Mouse (Mus musculus): ENCODE results near the gene Abca13. TPM values are rescaled to one million over a fixed set of nuclear protein-coding genes. Genes with fewer than 3 reads are reported as not detected.

Gene Abca13
- polyA plus RNA-seq, 1 experiment from 2014 or later = 0.15 TPM

DNA sequence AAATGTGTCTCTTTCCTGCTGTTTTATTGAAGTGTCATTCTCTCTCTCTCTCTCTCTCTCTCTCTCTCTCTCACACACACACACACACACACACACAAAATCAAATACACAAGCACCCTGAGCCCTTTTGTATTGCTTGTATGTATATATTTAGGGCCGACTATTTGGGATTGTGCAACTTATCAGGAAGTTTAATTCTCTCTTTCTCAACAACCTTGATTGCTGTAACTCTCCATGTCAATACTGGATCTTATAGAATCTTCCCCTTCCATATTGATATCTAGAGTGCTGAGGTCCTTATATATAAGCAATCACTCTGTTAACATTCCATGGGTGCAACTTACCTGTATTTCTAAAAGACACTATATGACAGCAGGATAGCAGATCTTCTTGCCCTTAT is 433.0 kb downstream of the Abca13 start:
- Histone ChIP-seq H3K4me1 (ENCODE audit: control insufficient read depth, insufficient read depth, low read length) (no peaks in the 10 kb centered on the region), H3K4me2 (ENCODE audit: low read depth, low read length) (no peak overlapping the region), H3K36me3 (ENCODE audit: control insufficient read depth, insufficient read depth, low read length) (no peaks in the 10 kb centered on the region), H3K9me3 (replicated peaks; ENCODE audit: control insufficient read depth, low read length) (no peaks in the 10 kb centered on the region), H3K4me3 (replicated peaks; ENCODE audit: low read length) (no peak overlapping the region), H3K9ac (ENCODE audit: low read length) (no peak overlapping the region), H3K27me3 (ENCODE audit: control insufficient read depth, insufficient read depth, low read length) (no peaks in the 10 kb centered on the region), H3K27ac (ENCODE audit: low read length) (no peak overlapping the region)
- 72% methylated on average over 1 of the region's 1 CpGs for WGBS
- ATAC-seq (ENCODE audit: insufficient read depth, low FRiP score) = no peak

DNA sequence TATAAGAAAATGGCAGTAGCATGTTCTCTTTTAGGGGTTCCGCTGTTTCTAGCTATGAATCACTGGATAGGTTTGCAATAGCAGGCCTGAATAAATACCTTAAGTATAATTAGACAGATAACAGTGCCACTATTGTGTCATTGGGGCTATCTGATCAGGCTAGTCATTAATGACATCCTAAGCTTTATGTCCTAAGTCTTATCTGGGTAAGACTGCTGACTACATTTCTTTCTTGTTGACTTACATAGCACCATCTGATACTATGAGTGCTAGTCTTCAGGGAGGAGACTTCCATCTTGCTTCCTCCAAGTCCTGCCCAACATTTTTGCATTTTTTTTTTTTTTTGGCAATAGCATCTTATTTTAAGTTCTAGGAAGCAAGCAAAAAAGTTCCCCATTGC is 434.1 kb downstream of the Abca13 start:
- Histone ChIP-seq H3K9me3 (replicated peaks; ENCODE audit: control insufficient read depth, low read length) (no peaks in the 10 kb centered on the region), H3K9ac (ENCODE audit: low read length) (no peak overlapping the region), H3K36me3 (ENCODE audit: control insufficient read depth, insufficient read depth, low read length) (no peaks in the 10 kb centered on the region), H3K4me1 (ENCODE audit: control insufficient read depth, insufficient read depth, low read length) (no peaks in the 10 kb centered on the region), H3K4me2 (ENCODE audit: low read depth, low read length) (no peak overlapping the region), H3K27ac (ENCODE audit: low read length) (no peak overlapping the region), H3K27me3 (ENCODE audit: control insufficient read depth, insufficient read depth, low read length) (no peaks in the 10 kb centered on the region), H3K4me3 (replicated peaks; ENCODE audit: low read length) (no peak overlapping the region)
- WGBS = 89% methylated on average over 1 of the region's 1 CpGs
- ATAC-seq (ENCODE audit: insufficient read depth, low FRiP score) = no peak

GRCm38 (mm10) chr11:9647272-9647671 is 455.5 kb downstream of the Abca13 start:
- WGBS = 63% methylated on average over 3 of the region's 3 CpGs
- Histone ChIP-seq H3K27me3 (ENCODE audit: control insufficient read depth, insufficient read depth, low read length) (no peaks in the 10 kb centered on the region), H3K9ac (ENCODE audit: low read length) (no peak overlapping the region), H3K9me3 (replicated peaks; ENCODE audit: control insufficient read depth, low read length) (no peaks in the 10 kb centered on the region), H3K36me3 (ENCODE audit: control insufficient read depth, insufficient read depth, low read length) (no peaks in the 10 kb centered on the region), H3K27ac (ENCODE audit: low read length) (no peak overlapping the region), H3K4me1 (ENCODE audit: control insufficient read depth, insufficient read depth, low read length) (no peaks in the 10 kb centered on the region), H3K4me3 (replicated peaks; ENCODE audit: low read length) (no peak overlapping the region), H3K4me2 (ENCODE audit: low read depth, low read length) (no peak overlapping the region)
- no peak for ATAC-seq (ENCODE audit: insufficient read depth, low FRiP score)

DNA sequence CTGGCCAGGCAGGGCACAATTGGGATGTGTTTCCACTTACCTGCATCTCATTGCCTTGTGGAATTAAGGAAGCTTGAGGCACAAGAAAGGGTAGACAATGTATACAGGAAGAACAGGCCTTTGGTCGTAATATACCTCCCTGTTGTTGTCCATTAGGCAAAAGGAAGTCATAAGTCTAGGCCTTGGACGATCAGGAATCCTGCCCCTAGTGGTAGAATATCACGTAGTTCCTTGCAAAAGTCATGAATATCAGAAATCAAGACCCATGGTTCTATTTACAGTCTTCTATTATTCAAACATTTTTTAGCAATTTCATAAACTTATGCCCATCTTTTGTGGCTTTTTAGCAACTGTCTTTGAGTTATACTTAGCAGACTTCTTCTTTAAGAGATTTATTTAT is 456.2 kb downstream of the Abca13 start:
- no peak overlapping the region for H3K9ac ChIP-seq (ENCODE audit: low read length)
- H3K27me3 ChIP-seq (ENCODE audit: control insufficient read depth, insufficient read depth, low read length) = no peaks in the 10 kb centered on the region
- H3K9me3 ChIP-seq (replicated peaks; ENCODE audit: control insufficient read depth, low read length) = no peaks in the 10 kb centered on the region
- H3K4me3 ChIP-seq (replicated peaks; ENCODE audit: low read length) = no peak overlapping the region
- H3K4me2 ChIP-seq (ENCODE audit: low read depth, low read length) = no peak overlapping the region
- no peaks in the 10 kb centered on the region for H3K36me3 ChIP-seq (ENCODE audit: control insufficient read depth, insufficient read depth, low read length)
- no peaks in the 10 kb centered on the region for H3K4me1 ChIP-seq (ENCODE audit: control insufficient read depth, insufficient read depth, low read length)
- no peak overlapping the region for H3K27ac ChIP-seq (ENCODE audit: low read length)
- ATAC-seq (ENCODE audit: insufficient read depth, low FRiP score) = no peak
- 53% methylated on average over 3 of the region's 3 CpGs for WGBS

- H3K36me3 ChIP-seq (ENCODE audit: control insufficient read depth, insufficient read depth, low read length) = no peaks in the 10 kb centered on the region
- H3K27ac ChIP-seq (ENCODE audit: low read length) = no peak overlapping the region
- no peaks in the 10 kb centered on the region for H3K9me3 ChIP-seq (replicated peaks; ENCODE audit: control insufficient read depth, low read length)
- no peaks in the 10 kb centered on the region for H3K4me1 ChIP-seq (ENCODE audit: control insufficient read depth, insufficient read depth, low read length)
- no peak overlapping the region for H3K9ac ChIP-seq (ENCODE audit: low read length)
- no peak overlapping the region for H3K4me2 ChIP-seq (ENCODE audit: low read depth, low read length)
- WGBS = 62% methylated on average over 3 of the region's 3 CpGs
- no peaks in the 10 kb centered on the region for H3K27me3 ChIP-seq (ENCODE audit: control insufficient read depth, insufficient read depth, low read length)
- no peak overlapping the region for H3K4me3 ChIP-seq (replicated peaks; ENCODE audit: low read length)
- no peak for ATAC-seq (ENCODE audit: insufficient read depth, low FRiP score)
These were observed 475.0 kb downstream of the Abca13 start for GRCm38 (mm10) chr11:9666648-9667255.

GRCm38 (mm10) chr11:9669430-9669829 is 477.7 kb downstream of the Abca13 start:
- Histone ChIP-seq H3K9ac (ENCODE audit: low read length) (no peak overlapping the region), H3K9me3 (replicated peaks; ENCODE audit: control insufficient read depth, low read length) (no peaks in the 10 kb centered on the region), H3K36me3 (ENCODE audit: control insufficient read depth, insufficient read depth, low read length) (no peaks in the 10 kb centered on the region), H3K4me1 (ENCODE audit: control insufficient read depth, insufficient read depth, low read length) (no peaks in the 10 kb centered on the region), H3K27ac (ENCODE audit: low read length) (no peak overlapping the region), H3K4me2 (ENCODE audit: low read depth, low read length) (no peak overlapping the region), H3K4me3 (replicated peaks; ENCODE audit: low read length) (no peak overlapping the region), H3K27me3 (ENCODE audit: control insufficient read depth, insufficient read depth, low read length) (no peaks in the 10 kb centered on the region)
- 71% methylated on average over 1 of the region's 1 CpGs for WGBS
- no peak for ATAC-seq (ENCODE audit: insufficient read depth, low FRiP score)

GRCm38 (mm10) chr11:9684952-9685351 is 493.2 kb downstream of the Abca13 start:
- Histone ChIP-seq H3K4me3 (replicated peaks; ENCODE audit: low read length) (no peak overlapping the region), H3K4me2 (ENCODE audit: low read depth, low read length) (no peak overlapping the region), H3K9me3 (replicated peaks; ENCODE audit: control insufficient read depth, low read length) (no peaks in the 10 kb centered on the region), H3K9ac (ENCODE audit: low read length) (no peak overlapping the region), H3K27ac (ENCODE audit: low read length) (no peak overlapping the region), H3K27me3 (ENCODE audit: control insufficient read depth, insufficient read depth, low read length) (no peaks in the 10 kb centered on the region), H3K4me1 (ENCODE audit: control insufficient read depth, insufficient read depth, low read length) (no peaks in the 10 kb centered on the region), H3K36me3 (ENCODE audit: control insufficient read depth, insufficient read depth, low read length) (no peaks in the 10 kb centered on the region)
- no peak for ATAC-seq (ENCODE audit: insufficient read depth, low FRiP score)
- WGBS = 94% methylated on average over 2 of the region's 2 CpGs

DNA sequence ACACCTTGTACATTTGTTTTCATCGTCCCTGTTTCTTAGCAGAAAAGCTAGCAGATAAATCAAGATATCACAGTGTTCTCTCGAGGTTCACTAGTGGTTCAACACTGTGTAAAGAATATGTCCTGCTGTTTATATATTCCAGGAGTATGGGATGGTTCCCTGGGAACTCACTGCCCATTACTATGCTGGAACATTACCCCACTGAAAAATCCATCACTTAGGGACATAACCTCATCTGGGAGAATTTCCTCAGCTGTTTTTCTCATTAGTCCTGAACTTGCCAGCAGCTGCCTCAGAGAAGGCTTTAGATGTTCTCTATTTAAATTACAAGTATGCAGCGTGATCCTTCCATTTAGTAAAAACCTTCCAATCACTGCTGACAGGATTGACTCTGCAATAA is 513.4 kb downstream of the Abca13 start:
- H3K4me1 ChIP-seq (ENCODE audit: control insufficient read depth, insufficient read depth, low read length) = no peaks in the 10 kb centered on the region
- 32% methylated on average over 3 of the region's 3 CpGs for WGBS
- H3K36me3 ChIP-seq (ENCODE audit: control insufficient read depth, insufficient read depth, low read length) = no peaks in the 10 kb centered on the region
- H3K9ac ChIP-seq (ENCODE audit: low read length) = no peak overlapping the region
- no peaks in the 10 kb centered on the region for H3K9me3 ChIP-seq (replicated peaks; ENCODE audit: control insufficient read depth, low read length)
- ATAC-seq (ENCODE audit: insufficient read depth, low FRiP score) = no peak
- no peak overlapping the region for H3K27ac ChIP-seq (ENCODE audit: low read length)
- no peak overlapping the region for H3K4me3 ChIP-seq (replicated peaks; ENCODE audit: low read length)
- H3K27me3 ChIP-seq (ENCODE audit: control insufficient read depth, insufficient read depth, low read length) = no peaks in the 10 kb centered on the region
- H3K4me2 ChIP-seq (ENCODE audit: low read depth, low read length) = no peak overlapping the region

DNA sequence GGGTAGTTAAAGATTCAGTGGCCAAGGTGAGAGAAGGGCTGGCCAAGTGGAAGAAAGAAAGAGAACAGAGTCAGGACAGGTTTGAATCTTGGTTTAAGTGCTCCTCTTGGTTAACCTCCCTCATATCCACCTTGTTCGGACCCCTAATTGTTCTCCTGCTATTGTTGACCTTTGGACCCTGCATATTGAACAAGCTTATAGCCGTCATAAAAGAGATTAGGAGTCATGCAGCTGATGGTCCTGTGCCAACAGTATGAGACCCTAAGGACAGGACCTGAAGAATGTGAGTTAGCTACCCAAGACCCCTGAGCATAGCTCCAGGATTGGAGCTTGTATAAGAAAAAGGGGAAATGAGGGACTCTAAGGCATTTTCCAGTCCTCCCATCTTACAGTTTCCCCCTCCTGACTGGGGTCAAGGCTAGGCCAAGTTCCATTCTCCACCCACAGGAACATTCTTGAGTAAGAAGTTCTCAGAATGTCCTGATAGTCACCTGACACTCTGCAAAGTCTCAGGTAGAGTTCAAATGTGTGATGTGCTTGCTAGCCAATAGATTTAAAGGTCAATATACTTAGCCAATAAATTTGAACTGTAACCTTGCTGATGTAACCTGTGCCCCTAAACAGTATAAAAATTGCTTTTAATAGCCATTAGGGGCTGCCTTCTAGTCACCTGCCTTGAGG is 536.2 kb downstream of the Abca13 start:
- Histone ChIP-seq H3K9ac (ENCODE audit: low read length) (no peak overlapping the region), H3K4me3 (replicated peaks; ENCODE audit: low read length) (no peak overlapping the region), H3K27ac (ENCODE audit: low read length) (no peak overlapping the region), H3K27me3 (ENCODE audit: control insufficient read depth, insufficient read depth, low read length) (no peaks in the 10 kb centered on the region), H3K4me2 (ENCODE audit: low read depth, low read length) (no peak overlapping the region), H3K36me3 (ENCODE audit: control insufficient read depth, insufficient read depth, low read length) (no peaks in the 10 kb centered on the region), H3K4me1 (ENCODE audit: control insufficient read depth, insufficient read depth, low read length) (no peaks in the 10 kb centered on the region), H3K9me3 (replicated peaks; ENCODE audit: control insufficient read depth, low read length) (no peaks in the 10 kb centered on the region)
- ATAC-seq (ENCODE audit: insufficient read depth, low FRiP score) = no peak
- 53% methylated on average over 2 of the region's 2 CpGs for WGBS
